Mouse (Mus musculus): ENCODE results near the gene Fbxo8.

The Fbxo8 gene

GRCm38 (mm10) chr8:56550558-56551360 lies at the start of gene Fbxo8, which contains the start of gene Cep44:
TSS of gene Fbxo8 (plus strand) at chr8:56551090.
TSS of gene Cep44 (minus strand) at chr8:56551047.
- in situ Hi-C loops (cut with MboI, MseI) = no loop called here

GRCm38 (mm10) chr8:56501911-56502310 lies 49.0 kb upstream of the Fbxo8 start:
- in situ Hi-C loops (cut with MboI, MseI) = loop anchor here (10.0 kb wide), 1 partner anchor 1997 kb away; no protein-coding TSS in a partner anchor

- in situ Hi-C loops (cut with MboI, MseI) = loop anchor here (10.0 kb wide), 1 partner anchor 2004 kb away; no protein-coding TSS in a partner anchor
Observed at GRCm38 (mm10) chr8:56508318-56508951, 42.5 kb upstream of the Fbxo8 start.

- in situ Hi-C loops (cut with MboI, MseI) = loop anchor here (10.0 kb wide), 1 partner anchor 2004 kb away; no protein-coding TSS in a partner anchor
Observed at GRCm38 (mm10) chr8:56508952-56509479, 41.9 kb upstream of the Fbxo8 start.

GRCm38 (mm10) chr8:56518848-56519247 lies 32.0 kb upstream of the Fbxo8 start:
- in situ Hi-C loops (cut with MboI, MseI) = no loop called here

GRCm38 (mm10) chr8:56520249-56520648 lies 30.6 kb upstream of the Fbxo8 start:
- in situ Hi-C loops (cut with MboI, MseI) = no loop called here

- in situ Hi-C loops (cut with MboI, MseI) = no loop called here
Observed at GRCm38 (mm10) chr8:56521051-56521450, 29.8 kb upstream of the Fbxo8 start.

- in situ Hi-C loops (cut with MboI, MseI) = loop anchor here (25.0 kb wide), 1 partner anchor 783 kb away; the partner anchor contains the start of gene Hand2
Observed at GRCm38 (mm10) chr8:56528869-56529268, 22.0 kb upstream of the Fbxo8 start.

GRCm38 (mm10) chr8:56530359-56530758 lies 20.5 kb upstream of the Fbxo8 start:
- in situ Hi-C loops (cut with MboI, MseI) = loop anchor here (5.0 to 25.0 kb wide), 2 partner anchors 82 to 782 kb away; partner anchors contain the start of gene Hand2

- in situ Hi-C loops (cut with MboI, MseI) = loop anchor here (25.0 kb wide), 1 partner anchor 772 kb away; the partner anchor contains the start of gene Hand2
Observed at GRCm38 (mm10) chr8:56540706-56541105, 10.2 kb upstream of the Fbxo8 start.

GRCm38 (mm10) chr8:56547866-56548265 lies 3.0 kb upstream of the Fbxo8 start:
- in situ Hi-C loops (cut with MboI, MseI) = loop anchor here (25.0 kb wide), 1 partner anchor 764 kb away; the partner anchor contains the start of gene Hand2

GRCm38 (mm10) chr8:56551361-56551852 lies 517 bp downstream of the Fbxo8 start:
- in situ Hi-C loops (cut with MboI, MseI) = no loop called here

GRCm38 (mm10) chr8:56552045-56552444 lies 1.2 kb downstream of the Fbxo8 start:
- in situ Hi-C loops (cut with MboI, MseI) = no loop called here

- in situ Hi-C loops (cut with MboI, MseI) = no loop called here
Observed at GRCm38 (mm10) chr8:56552551-56553103, 1.7 kb downstream of the Fbxo8 start.

- in situ Hi-C loops (cut with MboI, MseI) = no loop called here
Observed at GRCm38 (mm10) chr8:56564399-56565047, 13.6 kb downstream of the Fbxo8 start.

- in situ Hi-C loops (cut with MboI, MseI) = no loop called here
Observed at GRCm38 (mm10) chr8:56566856-56567255, 16.0 kb downstream of the Fbxo8 start.

GRCm38 (mm10) chr8:56580918-56581317 lies 30.0 kb downstream of the Fbxo8 start:
- in situ Hi-C loops (cut with MboI, MseI) = no loop called here

- in situ Hi-C loops (cut with MboI, MseI) = no loop called here
Observed at GRCm38 (mm10) chr8:56582841-56583240, 32.0 kb downstream of the Fbxo8 start.

GRCm38 (mm10) chr8:56589004-56589403 lies 38.1 kb downstream of the Fbxo8 start:
- in situ Hi-C loops (cut with MboI, MseI) = no loop called here

- in situ Hi-C loops (cut with MboI, MseI) = no loop called here
Observed at GRCm38 (mm10) chr8:56591084-56591483, 40.2 kb downstream of the Fbxo8 start.

GRCm38 (mm10) chr8:56591502-56591901 lies 40.6 kb downstream of the Fbxo8 start:
- in situ Hi-C loops (cut with MboI, MseI) = no loop called here

Measured in T-helper 1 cell (primary cell).